Mouse (Mus musculus) lung, adult 2 months (tissue): Measurements from ENCODE around the gene Csnk2a1.

Experiments
- CTCF ChIP-seq: fragments of 200-500 bp; IDR thresholded peaks from 2 replicates; pipeline ENCODE4 v1.5.1; 2011; ENCODE audit warnings: mild to moderate bottlenecking, low read length, control low read depth; ENCODE audit not compliant: insufficient read depth
- POLR2A ChIP-seq: fragments of 200-500 bp; IDR thresholded peaks from 2 replicates; pipeline ENCODE4 v1.6.1; 2011; ENCODE audit warnings: low read depth, mild to moderate bottlenecking, control low read depth, low read length, borderline replicate concordance; ENCODE audit errors: extremely low read depth

DNA sequence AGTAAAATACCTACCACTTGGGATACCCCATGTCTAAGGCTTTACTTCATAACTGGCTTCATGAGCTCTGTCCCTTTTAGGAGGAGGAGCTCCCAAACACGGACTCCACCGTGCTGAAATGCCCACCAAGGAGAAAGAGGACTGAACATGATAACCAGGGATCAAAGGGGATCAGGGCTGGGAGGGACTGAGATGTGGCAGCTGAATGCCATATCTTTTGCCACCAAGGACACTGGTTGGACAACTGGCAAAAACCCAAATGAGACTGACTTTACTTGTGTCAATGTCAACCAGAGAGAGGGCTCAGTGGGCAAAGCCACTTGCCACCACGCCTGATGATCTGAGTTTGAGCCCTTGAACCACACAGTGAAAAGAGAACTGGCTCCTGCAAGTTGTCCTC is 98.2 kb downstream of the Csnk2a1 start:
- no peak for TF ChIP-seq POLR2A
- TF ChIP-seq CTCF = no peak
